Mouse (Mus musculus): Measurements from ENCODE around the gene Cgas. TPM values are rescaled to one million over a fixed set of nuclear protein-coding genes. Genes with fewer than 3 reads are reported as not detected.

Gene Cgas
- total RNA-seq (2023): 3.8 TPM

GRCm38 (mm10) chr9:78442579-78443392 is at the start of gene Cgas:
TSS of gene Cgas (minus strand) at chr9:78443237.

GRCm38 (mm10) chr9:78488890-78489420 is 45.9 kb upstream of the Cgas start, which contains the start of gene Eef1a1:
TSS of gene Eef1a1 (minus strand) at chr9:78489151.

GRCm38 (mm10) chr9:78447973-78448873 is 5.2 kb upstream of the Cgas start, which contains the start of the genes Mto1 and Gm17324:
TSS of gene Mto1 (plus strand) at chr9:78448208.
TSS of gene Gm17324 (minus strand) at chr9:78448786.

GRCm38 (mm10) chr9:78395630-78396351 is 47.2 kb downstream of the Cgas start, which contains the start of gene Ddx43:
TSS of gene Ddx43 (plus strand) at chr9:78395777.

Other genes starting within 250 kb of the Cgas start
- gene Gsta1, start 212.6 kb downstream of the Cgas start, total RNA-seq (2023): not detected
- not detected for gene Gm3776, start 186.1 kb downstream of the Cgas start, total RNA-seq (2023)
- not detected for gene Gm10639, start 153.3 kb downstream of the Cgas start, total RNA-seq (2023)
- gene Omt2a, start 128.4 kb downstream of the Cgas start, total RNA-seq (2023): not detected
- gene Omt2b, start 115.6 kb downstream of the Cgas start, total RNA-seq (2023): not detected
- not detected for gene Gsta2, start 87.4 kb downstream of the Cgas start, total RNA-seq (2023)
- gene Dppa5a, start 75.1 kb downstream of the Cgas start, total RNA-seq (2023): not detected
- gene Ooep, start 64.5 kb downstream of the Cgas start, total RNA-seq (2023): not detected
- gene Ddx43, start 47.5 kb downstream of the Cgas start, total RNA-seq (2023): 1.5 TPM
- gene Mto1, start 5.0 kb upstream of the Cgas start, total RNA-seq (2023): 22.9 TPM
- not detected for gene Gm17324, start 5.5 kb upstream of the Cgas start, total RNA-seq (2023)
- 10,655 TPM for gene Eef1a1, start 45.9 kb upstream of the Cgas start, total RNA-seq (2023)
- gene Slc17a5, start 144.8 kb upstream of the Cgas start, total RNA-seq (2023): 4.9 TPM
- gene Cd109, start 172.3 kb upstream of the Cgas start, total RNA-seq (2023): not detected

Measured in CD4-positive naive resting alpha-beta T cell, adult 76 days (primary cell).